Mouse (Mus musculus) thymus, postnatal 25 days (tissue): Measurements from ENCODE around the gene Cd200r3.

Experiments
- DNase-seq: peaks from one replicate; pipeline ENCODE4 v3.0.0; 2022

Cd200r3 gene

DNA sequence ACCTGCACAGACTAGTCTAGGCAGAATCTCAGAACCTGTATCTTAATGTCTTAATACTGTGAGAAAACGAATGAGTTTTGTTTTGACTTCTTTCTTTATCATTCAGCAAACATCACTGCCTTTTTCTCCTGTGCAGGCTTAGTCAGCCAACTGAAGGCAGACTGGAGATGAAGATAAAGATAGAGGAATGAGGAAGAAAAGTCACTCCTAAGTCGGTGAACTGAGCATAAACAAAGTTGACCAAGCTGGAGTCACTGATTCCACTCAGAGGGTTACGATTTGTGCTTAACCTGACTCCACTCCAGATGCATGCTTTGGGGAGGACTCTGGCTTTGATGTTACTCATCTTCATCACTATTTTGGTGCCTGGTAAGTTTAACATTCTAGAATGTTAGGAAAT lies at the start of gene Cd200r3:
Gene Cd200r3 (plus strand): TSS at position 211 of the 400 bp plus-strand sequence.
- no peak for DNase-seq

DNA sequence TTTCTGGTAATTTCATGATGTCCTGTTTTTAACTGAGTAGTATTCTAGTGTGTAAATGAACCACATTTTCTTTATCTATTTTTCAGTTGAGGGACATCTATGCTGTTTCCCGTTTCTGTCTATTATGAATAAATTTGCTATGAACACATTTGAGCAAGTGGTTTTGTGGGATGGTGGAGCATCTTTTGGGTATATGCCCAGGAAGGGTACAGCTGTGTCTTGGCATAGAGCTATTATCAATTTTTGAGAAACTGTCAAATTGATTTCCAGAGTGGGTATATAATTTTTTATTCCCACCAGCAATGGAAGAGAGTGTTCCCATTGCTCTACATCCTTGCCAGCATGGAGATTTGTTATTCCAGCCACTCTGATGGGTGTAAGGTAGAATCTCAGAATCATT lies 11.5 kb upstream of the Cd200r3 start:
- no peak for DNase-seq

- no peak for DNase-seq
Measured at GRCm38 (mm10) chr16:44951360-44952114, 8.1 kb downstream of the Cd200r3 start.

DNA sequence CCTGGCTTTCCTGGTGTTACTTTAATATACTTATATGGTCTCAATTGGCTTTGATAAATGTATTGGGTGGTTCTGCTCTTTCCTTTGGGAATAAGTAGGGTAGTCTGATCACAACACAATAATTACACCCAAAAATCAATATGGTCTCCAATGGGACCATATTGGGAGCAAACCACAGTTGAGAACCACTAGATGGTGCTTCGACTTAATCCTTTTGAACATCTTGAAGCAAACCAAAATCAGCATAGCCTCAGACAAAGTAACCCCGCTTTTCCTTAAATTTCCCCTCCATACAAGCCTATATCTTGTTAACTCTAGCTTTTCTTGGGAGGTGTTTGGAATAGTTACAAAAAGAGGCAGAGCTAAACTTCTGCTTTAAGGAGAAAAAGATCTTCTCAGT lies 18.8 kb downstream of the Cd200r3 start:
- no peak for DNase-seq

DNA sequence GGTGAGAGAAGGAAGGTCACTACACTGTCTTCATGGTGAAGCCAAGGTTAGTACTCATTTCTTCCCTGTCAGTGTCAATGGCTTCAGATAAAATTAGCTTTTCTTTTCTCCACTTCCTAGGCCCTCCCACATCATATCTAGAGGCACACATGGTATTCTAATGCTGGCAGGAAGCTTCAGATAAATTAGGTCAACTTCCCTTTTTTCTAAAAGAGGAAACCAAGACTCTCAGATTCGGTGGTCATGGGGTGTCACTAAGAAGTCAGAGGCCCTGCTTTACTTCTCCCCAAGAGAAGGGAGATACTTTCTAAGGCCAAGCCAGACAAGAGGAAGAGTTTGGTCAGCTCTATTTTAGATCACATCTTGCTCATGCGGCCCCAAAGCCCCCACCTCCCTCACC lies 19.3 kb downstream of the Cd200r3 start:
- DNase-seq: no peak

DNA sequence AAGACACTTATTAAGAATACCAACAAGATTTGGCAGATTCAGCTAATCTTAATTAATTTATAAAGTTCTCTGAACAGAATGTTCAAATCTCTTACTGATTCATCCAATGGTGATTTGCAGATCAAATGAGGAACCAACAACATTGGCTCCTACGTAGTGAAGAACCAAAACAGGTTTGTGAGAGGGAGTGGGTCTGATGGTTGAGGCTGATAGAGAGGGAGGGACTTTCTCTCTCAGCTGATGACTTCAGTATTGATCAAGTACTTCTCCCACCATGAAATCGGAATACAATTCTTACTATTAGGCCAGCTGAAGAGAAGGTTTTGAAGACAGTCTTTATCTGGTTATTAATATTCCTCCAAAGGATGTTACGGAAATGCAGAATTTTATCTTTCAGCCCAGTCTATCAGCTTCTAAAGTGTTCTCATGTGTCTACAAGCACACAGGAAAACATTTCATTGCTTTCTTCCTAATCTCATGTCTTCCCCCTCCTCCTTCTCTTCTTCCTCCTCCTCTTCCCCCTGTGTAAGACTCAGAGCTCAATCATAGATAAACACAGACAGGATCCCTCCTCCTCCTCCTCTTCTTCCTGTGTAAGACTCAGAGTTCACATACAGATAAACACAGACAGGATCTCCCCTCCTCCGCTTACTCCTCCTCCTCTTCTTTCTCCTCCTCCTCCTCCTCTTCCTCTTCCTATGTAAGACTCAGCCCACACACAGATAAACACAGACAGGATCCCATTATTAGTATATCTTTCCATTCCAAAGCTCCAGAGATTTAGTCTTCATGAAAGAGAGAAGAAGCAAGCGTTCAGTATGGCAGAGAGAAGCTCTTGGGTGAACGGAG lies 21.3 kb downstream of the Cd200r3 start:
- no peak for DNase-seq

DNA sequence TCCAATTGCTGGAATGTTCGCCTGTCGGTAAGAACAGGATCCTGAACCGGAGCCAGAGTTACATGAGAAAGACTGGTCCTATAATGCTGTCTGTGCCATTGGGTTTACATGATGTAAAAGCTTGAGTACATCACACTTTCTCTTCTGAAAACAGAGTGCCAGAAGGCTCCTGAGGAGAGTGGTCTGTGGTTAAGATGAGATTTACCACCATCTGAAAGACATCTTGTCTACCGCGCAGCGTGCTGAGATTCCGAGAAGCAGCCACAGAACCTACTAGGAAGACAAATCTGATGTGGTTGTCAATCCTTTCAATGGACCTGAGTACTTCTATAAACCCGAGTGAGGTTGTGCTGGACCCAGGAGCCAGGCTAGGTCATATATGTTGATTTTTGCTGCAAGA lies 21.9 kb downstream of the Cd200r3 start:
- no peak for DNase-seq

DNA sequence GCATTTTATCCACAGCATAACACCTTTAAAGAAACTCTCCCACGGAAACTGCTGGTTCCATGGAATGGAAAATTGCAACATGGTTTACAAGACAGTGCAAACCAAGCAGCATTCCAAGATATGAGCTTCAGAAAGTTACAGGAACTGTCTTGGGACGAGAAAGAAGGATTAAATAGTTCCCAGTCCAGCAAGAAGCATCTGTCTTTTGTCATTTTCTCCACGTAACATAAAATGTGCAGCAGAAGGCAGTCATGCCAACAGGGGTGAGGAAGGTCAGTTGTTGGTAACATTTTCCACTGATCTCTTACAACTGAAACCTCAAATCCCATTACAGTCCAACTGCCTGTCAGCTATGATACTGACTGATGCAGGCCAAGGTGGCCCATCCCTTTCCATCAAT lies 22.4 kb downstream of the Cd200r3 start:
- DNase-seq: no peak

DNA sequence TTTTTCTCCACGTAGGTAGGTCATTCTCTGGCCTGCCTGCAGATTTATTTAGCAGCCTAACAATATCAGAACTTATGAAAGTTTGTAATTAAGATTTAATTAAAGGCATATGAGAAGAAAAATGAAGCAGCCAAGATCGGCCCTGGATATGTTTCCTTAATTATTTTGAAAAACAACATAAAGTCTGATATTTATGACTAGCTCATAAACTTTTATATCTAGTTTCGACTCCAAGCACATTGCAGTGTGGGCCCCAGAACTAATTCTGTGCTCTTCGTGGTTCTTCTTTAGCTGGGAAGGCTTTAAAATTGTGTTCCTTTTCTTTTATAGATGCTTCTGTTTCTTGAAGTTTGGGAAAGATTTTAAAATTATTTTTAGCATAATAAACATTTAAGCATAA lies 23.4 kb downstream of the Cd200r3 start:
- DNase-seq: no peak

DNA sequence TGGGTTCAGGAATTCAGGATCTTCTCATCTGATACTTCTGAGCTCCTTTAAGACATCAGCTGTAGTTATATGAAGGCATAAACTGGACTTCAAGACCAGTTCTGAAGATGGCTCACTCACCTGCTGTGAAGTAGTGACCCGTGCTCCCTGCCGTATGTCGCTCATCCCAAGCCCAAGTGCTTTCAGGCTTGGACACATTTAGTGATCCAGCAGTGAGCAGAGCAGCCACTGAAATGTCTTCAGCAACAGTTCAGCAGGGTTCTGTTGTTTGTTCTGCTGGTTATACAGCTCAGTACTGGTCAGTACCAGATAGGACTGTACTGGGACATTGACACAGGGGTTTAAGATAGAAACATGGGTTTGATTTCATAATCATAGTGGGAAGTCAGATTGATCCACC lies 24.6 kb downstream of the Cd200r3 start:
- no peak for DNase-seq

GRCm38 (mm10) chr16:44970925-44971324 lies 27.4 kb downstream of the Cd200r3 start:
- DNase-seq: no peak

DNA sequence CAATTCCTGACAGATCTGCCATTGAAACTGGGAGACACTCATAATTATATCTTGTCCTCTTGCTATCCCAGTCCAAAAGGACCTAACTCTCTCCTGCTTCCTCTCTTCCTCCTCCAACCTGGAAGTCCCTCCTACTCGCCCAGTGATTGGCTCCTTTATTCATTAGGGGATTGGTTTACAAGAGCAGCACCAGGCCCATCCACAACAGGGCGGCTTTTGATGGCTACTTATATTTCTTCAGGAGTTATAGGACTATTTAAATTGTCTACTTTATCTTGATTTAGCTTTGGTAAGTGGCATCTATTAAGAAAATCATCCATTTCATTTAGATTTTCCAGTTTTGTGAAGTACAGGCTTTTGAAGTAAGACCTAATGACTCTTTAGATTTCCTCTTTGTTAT lies 30.6 kb downstream of the Cd200r3 start:
- no peak for DNase-seq

- no peak for DNase-seq
Measured at GRCm38 (mm10) chr16:44976081-44976480, 32.6 kb downstream of the Cd200r3 start.

GRCm38 (mm10) chr16:44976892-44977633 lies 33.6 kb downstream of the Cd200r3 start:
- no peak for DNase-seq

DNA sequence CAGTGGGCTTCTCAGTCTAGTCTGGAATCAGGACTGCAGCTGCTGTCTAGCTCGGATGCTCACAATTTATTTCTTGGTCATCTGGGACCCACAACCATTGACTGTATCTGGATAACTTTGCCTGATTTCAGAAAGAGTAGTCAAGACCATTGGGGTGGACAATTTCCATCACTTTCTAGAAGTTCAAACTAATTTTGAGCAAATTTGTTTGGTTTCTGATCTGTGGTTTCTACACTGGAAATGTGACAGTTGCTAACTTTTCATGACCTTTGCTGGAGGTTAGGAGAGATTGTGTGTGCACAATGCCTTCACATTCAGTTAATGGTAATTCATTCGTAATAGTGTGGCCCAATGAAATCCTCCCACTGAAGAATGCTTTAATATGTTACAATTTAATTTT lies 34.7 kb downstream of the Cd200r3 start:
- no peak for DNase-seq

DNA sequence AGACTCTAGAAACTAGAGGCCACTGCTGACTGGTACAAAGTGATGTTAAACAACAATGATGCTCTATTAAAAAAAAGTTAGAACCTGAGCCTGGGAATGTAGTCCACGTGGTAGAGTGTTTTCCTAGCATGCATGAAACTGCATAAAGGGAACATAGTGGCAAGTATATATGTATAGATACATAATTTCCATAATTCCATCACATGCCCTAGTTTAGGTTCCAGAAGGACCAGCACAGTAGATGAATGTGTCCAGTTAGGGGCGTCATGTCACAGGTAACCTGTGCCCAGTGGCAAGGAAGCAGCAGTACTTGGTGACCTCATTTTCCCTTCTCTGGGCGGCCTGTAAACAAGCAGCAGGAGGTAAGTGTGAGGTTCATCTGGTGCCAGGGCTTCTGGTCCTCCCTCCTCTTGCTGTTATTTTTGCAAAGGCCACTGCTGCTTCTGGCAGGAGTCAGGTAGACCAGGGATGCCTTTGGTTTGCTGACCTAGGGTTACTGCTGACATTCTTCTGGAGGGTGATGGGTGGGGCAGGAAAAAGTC lies 35.9 kb downstream of the Cd200r3 start:
- DNase-seq: no peak

- DNase-seq: no peak
Measured at GRCm38 (mm10) chr16:44982972-44983371, 39.5 kb downstream of the Cd200r3 start.

DNA sequence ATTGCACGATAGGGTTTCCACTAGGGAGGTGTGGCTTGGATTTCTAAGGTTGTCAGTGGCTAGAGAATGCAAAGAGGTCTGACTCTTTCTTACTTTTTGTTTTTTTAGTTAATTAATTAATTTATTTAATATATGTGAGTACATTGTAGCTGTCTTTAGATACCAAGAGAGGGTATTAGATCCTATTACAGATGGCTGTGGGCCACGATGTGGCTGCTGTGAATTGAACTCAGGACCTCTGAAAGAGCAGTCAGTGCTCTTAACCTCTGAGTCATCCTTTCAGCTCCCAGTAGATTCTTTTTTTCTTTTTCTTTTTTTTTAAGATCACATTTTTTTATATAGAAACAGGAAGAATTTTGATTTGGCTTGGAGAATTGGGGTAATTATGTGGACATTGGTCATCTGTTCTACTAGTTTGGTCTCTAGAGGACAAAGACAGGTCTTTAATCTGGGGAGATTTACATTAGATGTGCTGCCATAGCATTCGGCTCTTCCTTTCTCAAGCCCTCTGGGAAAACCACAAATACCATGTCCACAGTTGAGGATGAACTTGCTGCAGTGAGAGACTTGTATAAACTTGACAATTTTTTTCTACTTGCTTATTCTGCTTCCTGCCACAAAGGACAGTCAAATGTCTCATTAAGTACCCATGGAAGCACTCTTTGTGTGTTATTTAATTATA lies 40.0 kb downstream of the Cd200r3 start:
- DNase-seq: no peak

GRCm38 (mm10) chr16:44984111-44984510 lies 40.6 kb downstream of the Cd200r3 start:
- no peak for DNase-seq

- no peak for DNase-seq
Measured at GRCm38 (mm10) chr16:44984925-44985324, 41.4 kb downstream of the Cd200r3 start.

- no peak for DNase-seq
Measured at GRCm38 (mm10) chr16:44986029-44986428, 42.6 kb downstream of the Cd200r3 start.

DNA sequence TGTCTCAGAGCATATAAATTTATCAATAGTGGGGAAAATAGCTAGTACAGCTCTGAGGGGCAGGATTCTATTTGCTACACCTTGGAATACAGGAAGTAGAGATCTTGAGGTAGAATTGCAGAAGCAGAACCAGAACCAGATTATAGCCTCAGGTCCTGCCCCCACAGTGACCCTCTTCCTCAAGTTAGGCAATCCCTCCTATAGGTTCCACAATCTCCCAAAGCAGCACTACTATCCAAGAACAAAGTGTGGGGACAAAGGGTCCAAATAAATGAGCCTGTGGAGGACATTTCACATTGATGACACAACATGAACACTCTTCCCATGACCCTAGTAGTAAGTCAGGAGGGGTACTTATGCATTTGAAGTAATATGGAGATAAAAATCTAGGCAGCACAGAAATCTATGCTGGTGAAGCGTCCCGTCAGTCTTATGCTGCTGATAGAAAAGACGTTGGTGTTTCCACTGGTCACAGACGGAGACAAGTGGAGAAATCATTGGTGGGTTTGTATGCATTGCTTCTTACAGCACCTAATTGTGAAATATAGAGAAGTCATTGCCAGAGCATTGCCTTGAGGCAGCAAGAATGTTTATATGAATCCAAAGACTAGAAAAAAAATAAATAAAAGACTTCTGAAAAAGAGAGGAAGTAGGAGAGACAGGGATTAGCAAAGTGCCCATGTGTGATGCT lies 45.3 kb downstream of the Cd200r3 start:
- no peak for DNase-seq
